Mouse (Mus musculus) lung, postnatal 0 days (tissue): ENCODE measurements around the gene Ppp4r2.

Source experiments
- CTCF ChIP-seq: IDR thresholded peaks from 2 replicates; pipeline ENCODE4 v1.5.1; 2016; ENCODE audit warnings: antibody characterized with exemption, mild to moderate bottlenecking
- EP300 ChIP-seq: IDR thresholded peaks from 2 replicates; pipeline ENCODE4 v1.6.1; 2016; ENCODE audit warnings: antibody characterized with exemption, mild to moderate bottlenecking, control low read depth

GRCm38 (mm10) chr6:100829770-100830169 is 3.7 kb upstream of the Ppp4r2 start:
- no peak for TF ChIP-seq CTCF
- no peak for TF ChIP-seq EP300
